Mouse (Mus musculus): ENCODE results near the gene Msrb3.

DNA sequence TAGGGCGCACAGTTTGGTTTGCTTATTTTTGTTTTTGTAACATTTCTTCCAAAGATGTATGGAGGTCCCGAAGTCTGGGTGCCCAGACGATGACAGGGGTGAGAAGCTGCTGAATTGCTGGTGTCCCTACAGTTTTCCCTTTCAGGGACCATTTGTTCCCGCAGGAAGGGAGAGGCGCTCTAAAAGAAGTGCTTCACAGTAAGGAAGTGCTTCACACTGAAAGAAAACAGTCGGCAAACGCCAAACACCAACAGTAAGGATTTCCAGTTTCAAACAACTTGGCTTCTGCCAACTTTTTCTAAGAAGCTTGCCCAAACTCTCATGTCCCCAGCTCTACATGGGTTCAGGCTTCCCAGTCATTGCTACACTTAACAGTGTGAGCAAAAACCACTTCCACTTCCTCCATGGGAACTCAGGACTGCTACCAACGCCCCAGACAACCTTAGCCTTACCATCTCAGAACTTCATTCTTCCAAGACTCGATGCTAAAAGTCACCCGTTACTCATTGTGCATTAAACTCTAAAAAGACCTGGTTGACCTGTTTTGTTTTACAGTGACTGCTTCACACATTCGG, 106.6 kb downstream of the Msrb3 start:
- no peak for TF ChIP-seq CTCF (IDR thresholded peaks at IDR 0.05)
- no peak for TF ChIP-seq EP300 (IDR thresholded peaks at IDR 0.05)

All from lung, postnatal 0 days (tissue).